Mouse (Mus musculus): ENCODE results near the gene Sesn1. TPM values are rescaled to one million over a fixed set of nuclear protein-coding genes. Genes with fewer than 3 reads are reported as not detected.
A peak's percentile ranks its signal among the peaks of the same experiment; 100 is the strongest.

Sesn1 gene
- polyA plus RNA-seq, 1 experiment from 2014 or later, result 37.5 TPM

GRCm38 (mm10) chr10:41870101-41870500 is 60.4 kb downstream of the Sesn1 start:
- WGBS, result 50% methylated on average over 2 of the region's 2 CpGs
- H3K9ac ChIP-seq (ENCODE audit: low read length), result no peak overlapping the region
- no peak overlapping the region for H3K4me3 ChIP-seq (ENCODE audit: control insufficient read depth in 1 of 2, insufficient read depth in 1 of 2, low read depth in 1 of 2, low read length in 2 of 2)
- no peak overlapping the region for H3K4me2 ChIP-seq (ENCODE audit: low read length)
- ATAC-seq (ENCODE audit: insufficient number of reproducible peaks, insufficient read depth, low FRiP score, low read depth), result no peak
- no peaks in the 10 kb centered on the region for H3K27me3 ChIP-seq (ENCODE audit: control insufficient read depth, insufficient read depth, low read length)
- H3K36me3 ChIP-seq (ENCODE audit: control insufficient read depth, insufficient read depth, low read length), result no peaks in the 10 kb centered on the region
- H3K27ac ChIP-seq (replicated peaks in 1 of 2; ENCODE audit: control insufficient read depth in 1 of 2, insufficient read depth in 1 of 2, low read depth in 2 of 2, low read length in 2 of 2), result no peak overlapping the region
- H3K9me3 ChIP-seq (ENCODE audit: control insufficient read depth, low read length), result no peaks in the 10 kb centered on the region
- peaks cover 8 to 19% of the 10 kb centered on the region in 2 experiments for H3K4me1 ChIP-seq (ENCODE audit: control insufficient read depth in 2 of 2, insufficient read depth in 2 of 2, low read length in 2 of 2)

- no peaks in the 10 kb centered on the region for H3K36me3 ChIP-seq (ENCODE audit: control insufficient read depth, insufficient read depth, low read length)
- H3K4me2 ChIP-seq (ENCODE audit: low read length), result no peak overlapping the region
- no peaks in the 10 kb centered on the region for H3K27me3 ChIP-seq (ENCODE audit: control insufficient read depth, insufficient read depth, low read length)
- peaks cover 3 to 13% of the 10 kb centered on the region in 2 experiments for H3K4me1 ChIP-seq (ENCODE audit: control insufficient read depth in 2 of 2, insufficient read depth in 2 of 2, low read length in 2 of 2)
- H3K27ac ChIP-seq (replicated peaks in 1 of 2; ENCODE audit: control insufficient read depth in 1 of 2, insufficient read depth in 1 of 2, low read depth in 2 of 2, low read length in 2 of 2), result no peak overlapping the region
- 45% methylated on average over 2 of the region's 2 CpGs for WGBS
- no peak overlapping the region for H3K9ac ChIP-seq (ENCODE audit: low read length)
- no peak overlapping the region for H3K4me3 ChIP-seq (ENCODE audit: control insufficient read depth in 1 of 2, insufficient read depth in 1 of 2, low read depth in 1 of 2, low read length in 2 of 2)
- no peaks in the 10 kb centered on the region for H3K9me3 ChIP-seq (ENCODE audit: control insufficient read depth, low read length)
- ATAC-seq (ENCODE audit: insufficient number of reproducible peaks, insufficient read depth, low FRiP score, low read depth), result no peak
Observed at GRCm38 (mm10) chr10:41871564-41871963, 61.8 kb downstream of the Sesn1 start.

- peaks cover 2 to 21% of the 10 kb centered on the region in 2 experiments; a peak in 3 of 4 replicates for H3K4me1 ChIP-seq (ENCODE audit: control insufficient read depth in 2 of 2, insufficient read depth in 2 of 2, low read length in 2 of 2)
- no peak overlapping the region for H3K27ac ChIP-seq (replicated peaks in 1 of 2; ENCODE audit: control insufficient read depth in 1 of 2, insufficient read depth in 1 of 2, low read depth in 2 of 2, low read length in 2 of 2)
- H3K9me3 ChIP-seq (ENCODE audit: control insufficient read depth, low read length), result no peaks in the 10 kb centered on the region
- H3K4me2 ChIP-seq (ENCODE audit: low read length), result no peak overlapping the region
- H3K27me3 ChIP-seq (ENCODE audit: control insufficient read depth, insufficient read depth, low read length), result no peaks in the 10 kb centered on the region
- no peaks in the 10 kb centered on the region for H3K36me3 ChIP-seq (ENCODE audit: control insufficient read depth, insufficient read depth, low read length)
- no peak overlapping the region for H3K9ac ChIP-seq (ENCODE audit: low read length)
- H3K4me3 ChIP-seq (ENCODE audit: control insufficient read depth in 1 of 2, insufficient read depth in 1 of 2, low read depth in 1 of 2, low read length in 2 of 2), result no peak overlapping the region
- no peak for ATAC-seq (ENCODE audit: insufficient number of reproducible peaks, insufficient read depth, low FRiP score, low read depth)
Observed at GRCm38 (mm10) chr10:41875624-41876023, 65.9 kb downstream of the Sesn1 start.

- no peaks in the 10 kb centered on the region for H3K27me3 ChIP-seq (ENCODE audit: control insufficient read depth, insufficient read depth, low read length)
- no peak for ATAC-seq (ENCODE audit: insufficient number of reproducible peaks, insufficient read depth, low FRiP score, low read depth)
- no peak overlapping the region for H3K4me3 ChIP-seq (ENCODE audit: control insufficient read depth in 1 of 2, insufficient read depth in 1 of 2, low read depth in 1 of 2, low read length in 2 of 2)
- 47% methylated on average over 11 of the region's 11 CpGs for WGBS
- H3K4me1 ChIP-seq (ENCODE audit: control insufficient read depth in 2 of 2, insufficient read depth in 2 of 2, low read length in 2 of 2), result peaks cover 4 to 29% of the 10 kb centered on the region in 2 experiments; a peak in 3 of 4 replicates
- H3K27ac ChIP-seq (replicated peaks in 1 of 2; ENCODE audit: control insufficient read depth in 1 of 2, insufficient read depth in 1 of 2, low read depth in 2 of 2, low read length in 2 of 2), result 0 out of 4 replicates have a peak overlapping the region, but pooled peaks of 1 of the 2 experiments have one; percentile 14
- H3K9ac ChIP-seq (ENCODE audit: low read length), result no peak overlapping the region
- H3K36me3 ChIP-seq (ENCODE audit: control insufficient read depth, insufficient read depth, low read length), result no peaks in the 10 kb centered on the region
- no peak overlapping the region for H3K4me2 ChIP-seq (ENCODE audit: low read length)
- H3K9me3 ChIP-seq (ENCODE audit: control insufficient read depth, low read length), result no peaks in the 10 kb centered on the region
Observed at GRCm38 (mm10) chr10:41878344-41878743, 68.6 kb downstream of the Sesn1 start.

- no peaks in the 10 kb centered on the region for H3K36me3 ChIP-seq (ENCODE audit: control insufficient read depth, insufficient read depth, low read length)
- no peak for ATAC-seq (ENCODE audit: insufficient number of reproducible peaks, insufficient read depth, low FRiP score, low read depth)
- H3K27ac ChIP-seq (replicated peaks in 1 of 2; ENCODE audit: control insufficient read depth in 1 of 2, insufficient read depth in 1 of 2, low read depth in 2 of 2, low read length in 2 of 2), result no peak overlapping the region
- no peaks in the 10 kb centered on the region for H3K9me3 ChIP-seq (ENCODE audit: control insufficient read depth, low read length)
- WGBS, result 74% methylated on average over 1 of the region's 1 CpGs
- no peak overlapping the region for H3K4me3 ChIP-seq (ENCODE audit: control insufficient read depth in 1 of 2, insufficient read depth in 1 of 2, low read depth in 1 of 2, low read length in 2 of 2)
- H3K4me1 ChIP-seq (ENCODE audit: control insufficient read depth in 2 of 2, insufficient read depth in 2 of 2, low read length in 2 of 2), result peaks cover 6 to 32% of the 10 kb centered on the region in 2 experiments
- no peak overlapping the region for H3K9ac ChIP-seq (ENCODE audit: low read length)
- no peaks in the 10 kb centered on the region for H3K27me3 ChIP-seq (ENCODE audit: control insufficient read depth, insufficient read depth, low read length)
- H3K4me2 ChIP-seq (ENCODE audit: low read length), result no peak overlapping the region
Observed at GRCm38 (mm10) chr10:41879675-41880074, 69.9 kb downstream of the Sesn1 start.

- 67% methylated on average over 4 of the region's 4 CpGs for WGBS
- Histone ChIP-seq H3K27me3 (ENCODE audit: control insufficient read depth, insufficient read depth, low read length) (no peaks in the 10 kb centered on the region), H3K27ac (replicated peaks in 1 of 2; ENCODE audit: control insufficient read depth in 1 of 2, insufficient read depth in 1 of 2, low read depth in 2 of 2, low read length in 2 of 2) (no peak overlapping the region), H3K4me3 (ENCODE audit: control insufficient read depth in 1 of 2, insufficient read depth in 1 of 2, low read depth in 1 of 2, low read length in 2 of 2) (no peak overlapping the region), H3K4me1 (ENCODE audit: control insufficient read depth in 2 of 2, insufficient read depth in 2 of 2, low read length in 2 of 2) (peaks cover 6 to 32% of the 10 kb centered on the region in 2 experiments), H3K4me2 (ENCODE audit: low read length) (no peak overlapping the region), H3K9me3 (ENCODE audit: control insufficient read depth, low read length) (no peaks in the 10 kb centered on the region), H3K9ac (ENCODE audit: low read length) (no peak overlapping the region), H3K36me3 (ENCODE audit: control insufficient read depth, insufficient read depth, low read length) (no peaks in the 10 kb centered on the region)
- no peak for ATAC-seq (ENCODE audit: insufficient number of reproducible peaks, insufficient read depth, low FRiP score, low read depth)
Observed at GRCm38 (mm10) chr10:41880206-41880605, 70.5 kb downstream of the Sesn1 start.

GRCm38 (mm10) chr10:41880777-41881176 is 71.0 kb downstream of the Sesn1 start:
- 37% methylated on average over 1 of the region's 1 CpGs for WGBS
- Histone ChIP-seq H3K27ac (replicated peaks in 1 of 2; ENCODE audit: control insufficient read depth in 1 of 2, insufficient read depth in 1 of 2, low read depth in 2 of 2, low read length in 2 of 2) (no peak overlapping the region), H3K9me3 (ENCODE audit: control insufficient read depth, low read length) (no peaks in the 10 kb centered on the region), H3K4me1 (ENCODE audit: control insufficient read depth in 2 of 2, insufficient read depth in 2 of 2, low read length in 2 of 2) (peaks cover 6 to 32% of the 10 kb centered on the region in 2 experiments), H3K27me3 (ENCODE audit: control insufficient read depth, insufficient read depth, low read length) (no peaks in the 10 kb centered on the region), H3K4me3 (ENCODE audit: control insufficient read depth in 1 of 2, insufficient read depth in 1 of 2, low read depth in 1 of 2, low read length in 2 of 2) (no peak overlapping the region), H3K36me3 (ENCODE audit: control insufficient read depth, insufficient read depth, low read length) (no peaks in the 10 kb centered on the region), H3K9ac (ENCODE audit: low read length) (no peak overlapping the region), H3K4me2 (ENCODE audit: low read length) (no peak overlapping the region)
- no peak for ATAC-seq (ENCODE audit: insufficient number of reproducible peaks, insufficient read depth, low FRiP score, low read depth)

- no peak overlapping the region for H3K9ac ChIP-seq (ENCODE audit: low read length)
- H3K27me3 ChIP-seq (ENCODE audit: control insufficient read depth, insufficient read depth, low read length), result no peaks in the 10 kb centered on the region
- no peaks in the 10 kb centered on the region for H3K36me3 ChIP-seq (ENCODE audit: control insufficient read depth, insufficient read depth, low read length)
- WGBS, result 37% methylated on average over 4 of the region's 4 CpGs
- no peak for ATAC-seq (ENCODE audit: insufficient number of reproducible peaks, insufficient read depth, low FRiP score, low read depth)
- H3K4me2 ChIP-seq (ENCODE audit: low read length), result no peak overlapping the region
- no peak overlapping the region; a peak in 1 of 4 replicates for H3K27ac ChIP-seq (replicated peaks in 1 of 2; ENCODE audit: control insufficient read depth in 1 of 2, insufficient read depth in 1 of 2, low read depth in 2 of 2, low read length in 2 of 2)
- peaks cover 6 to 32% of the 10 kb centered on the region in 2 experiments for H3K4me1 ChIP-seq (ENCODE audit: control insufficient read depth in 2 of 2, insufficient read depth in 2 of 2, low read length in 2 of 2)
- H3K9me3 ChIP-seq (ENCODE audit: control insufficient read depth, low read length), result no peaks in the 10 kb centered on the region
- no peak overlapping the region for H3K4me3 ChIP-seq (ENCODE audit: control insufficient read depth in 1 of 2, insufficient read depth in 1 of 2, low read depth in 1 of 2, low read length in 2 of 2)
Observed at GRCm38 (mm10) chr10:41881438-41881837, 71.7 kb downstream of the Sesn1 start.

All from heart, embryonic 14.5 days (tissue).